Mouse (Mus musculus): ENCODE data around the gene 1700001P01Rik. TPM values are rescaled to one million over a fixed set of nuclear protein-coding genes. Genes with fewer than 3 reads are reported as not detected.

Gene 1700001P01Rik
- total and polyA plus RNA-seq, 2 experiments from 2014 or later, result not detected

DNA sequence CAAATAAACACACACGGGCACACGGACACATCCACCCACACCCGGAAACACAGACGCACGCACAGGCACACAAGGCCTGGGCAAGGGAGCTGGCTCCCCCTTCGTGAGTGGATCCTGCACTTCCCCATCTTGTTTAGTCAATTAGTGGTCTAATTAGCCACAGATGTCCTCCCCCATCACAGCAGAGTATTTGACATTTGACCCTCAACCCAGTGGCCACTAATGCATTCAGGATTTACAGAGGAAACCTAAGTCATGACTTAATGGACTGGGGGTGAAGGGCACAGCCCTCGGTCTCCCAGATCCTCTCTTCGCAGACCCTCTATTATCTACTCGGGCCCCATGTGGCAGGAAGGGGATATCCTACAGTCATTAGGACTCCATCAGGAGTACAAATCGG is 42.0 kb downstream of the 1700001P01Rik start:
- TF ChIP-seq CTCF (IDR thresholded peaks at IDR 0.05), result no peak
- no peak for DNase-seq (ENCODE audit: low spot score)
- no peak for ATAC-seq (ENCODE audit: low FRiP score)
- Histone ChIP-seq H3K4me2 (ENCODE audit: low read depth, low read length, poor library complexity, severe bottlenecking) (no peak overlapping the region), H3K4me1 (ENCODE audit: insufficient read depth, low read length) (no peaks in the 10 kb centered on the region), H3K27me3 (ENCODE audit: insufficient read depth, low read length) (no peaks in the 10 kb centered on the region), H3K27ac (ENCODE audit: low read depth, low read length) (no peak overlapping the region), H3K9me3 (ENCODE audit: low read length) (no peaks in the 10 kb centered on the region), H3K9ac (replicated peaks; ENCODE audit: low read length, poor library complexity, severe bottlenecking) (no peak overlapping the region), H3K36me3 (ENCODE audit: insufficient read depth, low read length) (peaks cover 25% of the 10 kb centered on the region), H3K4me3 (ENCODE audit: low read depth, low read length) (no peak overlapping the region)
- WGBS, result 60% methylated on average over 10 of the region's 10 CpGs

DNA sequence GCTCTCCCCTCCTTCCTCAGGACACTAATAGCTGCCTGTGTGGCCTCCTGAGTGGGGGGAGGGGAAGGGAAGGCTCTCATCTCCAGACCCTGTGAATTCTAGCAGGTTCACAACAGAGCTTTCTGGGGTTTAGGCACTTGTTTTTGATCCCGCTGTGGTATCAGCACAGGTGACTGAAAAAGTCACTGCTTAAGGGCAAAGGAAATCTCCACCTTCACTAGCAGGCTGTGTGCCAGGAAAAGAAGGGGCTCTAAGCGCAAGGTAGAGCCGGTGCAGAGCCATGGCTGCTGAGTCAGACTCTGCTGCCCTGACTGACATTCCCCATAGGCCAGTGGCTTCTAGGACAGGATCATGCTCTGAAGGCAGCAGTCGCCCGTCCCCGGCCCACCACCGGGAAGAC is 47.0 kb downstream of the 1700001P01Rik start:
- ATAC-seq (ENCODE audit: low FRiP score), result no peak
- Histone ChIP-seq H3K9me3 (ENCODE audit: low read length) (no peaks in the 10 kb centered on the region), H3K27me3 (ENCODE audit: insufficient read depth, low read length) (no peaks in the 10 kb centered on the region), H3K4me1 (ENCODE audit: insufficient read depth, low read length) (no peaks in the 10 kb centered on the region), H3K27ac (ENCODE audit: low read depth, low read length) (no peak overlapping the region), H3K4me3 (ENCODE audit: low read depth, low read length) (no peak overlapping the region), H3K9ac (replicated peaks; ENCODE audit: low read length, poor library complexity, severe bottlenecking) (no peak overlapping the region), H3K36me3 (ENCODE audit: insufficient read depth, low read length) (peaks cover 66% of the 10 kb centered on the region), H3K4me2 (ENCODE audit: low read depth, low read length, poor library complexity, severe bottlenecking) (no peak overlapping the region)
- no peak for TF ChIP-seq CTCF (IDR thresholded peaks at IDR 0.05)
- no peak for DNase-seq (ENCODE audit: low spot score)
- WGBS, result 92% methylated on average over 7 of the region's 7 CpGs

DNA sequence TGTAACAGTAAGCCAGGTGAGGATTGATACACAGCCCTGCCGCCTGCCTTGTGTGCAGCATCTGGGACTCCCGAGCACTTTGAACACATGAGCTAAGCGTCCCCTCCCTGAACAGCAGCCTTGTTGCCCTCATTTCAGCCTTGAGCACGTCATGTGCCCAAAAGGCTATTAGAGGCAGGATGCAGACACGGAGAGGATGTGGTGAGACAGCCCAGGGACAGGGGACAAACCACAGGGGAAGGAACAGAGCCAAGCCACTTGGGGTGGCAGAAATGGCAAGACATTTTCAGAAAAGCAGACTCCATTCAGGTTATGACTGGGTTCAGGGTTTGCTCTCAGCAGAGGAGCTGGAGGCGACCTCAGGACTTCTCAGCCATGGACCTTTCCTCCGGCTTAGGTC is 47.4 kb downstream of the 1700001P01Rik start:
- Histone ChIP-seq H3K27ac (ENCODE audit: low read depth, low read length) (no peak overlapping the region), H3K9me3 (ENCODE audit: low read length) (no peaks in the 10 kb centered on the region), H3K9ac (replicated peaks; ENCODE audit: low read length, poor library complexity, severe bottlenecking) (no peak overlapping the region), H3K4me1 (ENCODE audit: insufficient read depth, low read length) (no peaks in the 10 kb centered on the region), H3K4me2 (ENCODE audit: low read depth, low read length, poor library complexity, severe bottlenecking) (no peak overlapping the region), H3K4me3 (ENCODE audit: low read depth, low read length) (no peak overlapping the region), H3K36me3 (ENCODE audit: insufficient read depth, low read length) (peaks cover 70% of the 10 kb centered on the region), H3K27me3 (ENCODE audit: insufficient read depth, low read length) (no peaks in the 10 kb centered on the region)
- no peak for TF ChIP-seq CTCF (IDR thresholded peaks at IDR 0.05)
- DNase-seq (ENCODE audit: low spot score) (no peak), ATAC-seq (ENCODE audit: low FRiP score) (no peak)
- 89% methylated on average over 7 of the region's 7 CpGs for WGBS

DNA sequence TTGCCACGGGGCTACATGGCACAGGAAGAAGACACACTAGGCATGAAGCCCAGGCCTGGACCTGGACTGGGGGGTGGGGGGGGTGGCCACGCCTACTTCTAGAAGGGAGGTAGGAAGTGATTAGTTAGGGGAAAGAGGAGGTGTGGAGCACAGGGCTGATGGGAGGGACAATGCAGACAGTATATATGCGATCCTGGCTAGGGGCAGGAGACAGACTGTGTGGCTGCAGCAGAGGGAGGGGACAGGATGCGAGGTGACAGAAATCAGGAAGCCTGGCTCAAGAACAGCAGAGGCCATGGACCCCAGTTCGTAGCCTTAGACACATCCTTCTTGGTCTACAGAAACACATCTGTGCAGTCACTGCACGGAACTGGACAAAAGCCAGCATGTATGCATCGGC is 52.0 kb downstream of the 1700001P01Rik start:
- H3K9ac ChIP-seq (replicated peaks; ENCODE audit: low read length, poor library complexity, severe bottlenecking), result no peak overlapping the region
- H3K4me3 ChIP-seq (ENCODE audit: low read depth, low read length), result no peak overlapping the region
- no peaks in the 10 kb centered on the region for H3K27me3 ChIP-seq (ENCODE audit: insufficient read depth, low read length)
- no peak overlapping the region for H3K4me2 ChIP-seq (ENCODE audit: low read depth, low read length, poor library complexity, severe bottlenecking)
- ATAC-seq (ENCODE audit: low FRiP score), result no peak
- 91% methylated on average over 7 of the region's 7 CpGs for WGBS
- no peak for DNase-seq (ENCODE audit: low spot score)
- TF ChIP-seq CTCF (IDR thresholded peaks at IDR 0.05), result no peak
- H3K27ac ChIP-seq (ENCODE audit: low read depth, low read length), result no peak overlapping the region
- H3K36me3 ChIP-seq (ENCODE audit: insufficient read depth, low read length), result peaks cover 82% of the 10 kb centered on the region
- no peaks in the 10 kb centered on the region for H3K9me3 ChIP-seq (ENCODE audit: low read length)
- H3K4me1 ChIP-seq (ENCODE audit: insufficient read depth, low read length), result no peaks in the 10 kb centered on the region

Small RNAs within 50 kb of the gene (microRNA-seq; reads per million reads assigned to microRNA genes)
- not detected for gene Mir8102 (ENCODE audit: borderline number of aligned reads)

Other genes with a start within 250 kb of the 1700001P01Rik start
- gene Srcin1, start 199.7 kb downstream of the 1700001P01Rik start, total RNA-seq (2014; rRNA removed), result 95.0 and 100 TPM in 2 replicates
- gene Srcin1, start 199.7 kb downstream of the 1700001P01Rik start, polyA plus RNA-seq (2015; fragmentation: Nextera tagmentation; extraction: Ambion mirVana), result 13.1 and 14.0 TPM in 2 replicates
- gene Epop, start 146.2 kb downstream of the 1700001P01Rik start, total RNA-seq (2014; rRNA removed), result 5.0 and 8.4 TPM in 2 replicates
- gene Epop, start 146.2 kb downstream of the 1700001P01Rik start, polyA plus RNA-seq (2015; fragmentation: Nextera tagmentation; extraction: Ambion mirVana), result 1.5 and 1.6 TPM in 2 replicates
- 43.9 and 52.8 TPM in 2 replicates for gene Mllt6, start 112.5 kb downstream of the 1700001P01Rik start, total RNA-seq (2014; rRNA removed)
- 1.5 and 1.7 TPM in 2 replicates for gene Mllt6, start 112.5 kb downstream of the 1700001P01Rik start, polyA plus RNA-seq (2015; fragmentation: Nextera tagmentation; extraction: Ambion mirVana)
- gene Cisd3, start 90.1 kb downstream of the 1700001P01Rik start, total RNA-seq (2014; rRNA removed), result 13.3 and 27.0 TPM in 2 replicates
- 41.5 and 45.1 TPM in 2 replicates for gene Cisd3, start 90.1 kb downstream of the 1700001P01Rik start, polyA plus RNA-seq (2015; fragmentation: Nextera tagmentation; extraction: Ambion mirVana)
- gene Pcgf2, start 75.4 kb downstream of the 1700001P01Rik start, total RNA-seq (2014; rRNA removed), result 16.0 and 19.6 TPM in 2 replicates
- 14.2 and 16.7 TPM in 2 replicates for gene Pcgf2, start 75.4 kb downstream of the 1700001P01Rik start, polyA plus RNA-seq (2015; fragmentation: Nextera tagmentation; extraction: Ambion mirVana)
- 386 and 449 TPM in 2 replicates for gene Psmb3, start 72.5 kb downstream of the 1700001P01Rik start, total RNA-seq (2014; rRNA removed)
- 473 and 491 TPM in 2 replicates for gene Psmb3, start 72.5 kb downstream of the 1700001P01Rik start, polyA plus RNA-seq (2015; fragmentation: Nextera tagmentation; extraction: Ambion mirVana)
- 149 and 166 TPM in 2 replicates for gene Pip4k2b, start 31.2 kb downstream of the 1700001P01Rik start, total RNA-seq (2014; rRNA removed)
- gene Pip4k2b, start 31.2 kb downstream of the 1700001P01Rik start, polyA plus RNA-seq (2015; fragmentation: Nextera tagmentation; extraction: Ambion mirVana), result 4.1 and 5.2 TPM in 2 replicates
- gene Cwc25, start 9.4 kb downstream of the 1700001P01Rik start, total RNA-seq (2014; rRNA removed), result 11.8 and 16.0 TPM in 2 replicates
- gene Cwc25, start 9.4 kb downstream of the 1700001P01Rik start, polyA plus RNA-seq (2015; fragmentation: Nextera tagmentation; extraction: Ambion mirVana), result 12.0 TPM in 2 replicates
- gene Rpl23, start 6.5 kb upstream of the 1700001P01Rik start, total RNA-seq (2014; rRNA removed), result 177 and 224 TPM in 2 replicates
- gene Rpl23, start 6.5 kb upstream of the 1700001P01Rik start, polyA plus RNA-seq (2015; fragmentation: Nextera tagmentation; extraction: Ambion mirVana), result 308 and 329 TPM in 2 replicates
- 206 and 216 TPM in 2 replicates for gene Lasp1, start 23.1 kb upstream of the 1700001P01Rik start, total RNA-seq (2014; rRNA removed)
- gene Lasp1, start 23.1 kb upstream of the 1700001P01Rik start, polyA plus RNA-seq (2015; fragmentation: Nextera tagmentation; extraction: Ambion mirVana), result 174 and 179 TPM in 2 replicates
- gene B230217C12Rik, start 64.9 kb upstream of the 1700001P01Rik start, total RNA-seq (2014; rRNA removed), result 37.7 and 43.6 TPM in 2 replicates
- gene B230217C12Rik, start 64.9 kb upstream of the 1700001P01Rik start, polyA plus RNA-seq (2015; fragmentation: Nextera tagmentation; extraction: Ambion mirVana), result 38.2 and 41.8 TPM in 2 replicates
- 0.38 and 0.80 TPM in 2 replicates for gene Fbxo47, start 108.2 kb upstream of the 1700001P01Rik start, total RNA-seq (2014; rRNA removed)
- gene Fbxo47, start 108.2 kb upstream of the 1700001P01Rik start, polyA plus RNA-seq (2015; fragmentation: Nextera tagmentation; extraction: Ambion mirVana), result 0.33 and 0.88 TPM in 2 replicates
- 2.4 and 3.1 TPM in 2 replicates for gene Plxdc1, start 210.5 kb upstream of the 1700001P01Rik start, total RNA-seq (2014; rRNA removed)
- 4.9 and 5.6 TPM in 2 replicates for gene Plxdc1, start 210.5 kb upstream of the 1700001P01Rik start, polyA plus RNA-seq (2015; fragmentation: Nextera tagmentation; extraction: Ambion mirVana)
- 1.1 and 2.9 TPM in 2 replicates for gene Arl5c, start 220.3 kb upstream of the 1700001P01Rik start, total RNA-seq (2014; rRNA removed)
- gene Arl5c, start 220.3 kb upstream of the 1700001P01Rik start, polyA plus RNA-seq (2015; fragmentation: Nextera tagmentation; extraction: Ambion mirVana), result 2.9 and 4.5 TPM in 2 replicates
- gene Cacnb1, start 247.1 kb upstream of the 1700001P01Rik start, total RNA-seq (2014; rRNA removed), result 89.1 and 96.4 TPM in 2 replicates
- 61.1 and 63.2 TPM in 2 replicates for gene Cacnb1, start 247.1 kb upstream of the 1700001P01Rik start, polyA plus RNA-seq (2015; fragmentation: Nextera tagmentation; extraction: Ambion mirVana)